Mouse (Mus musculus) E14TG2a.4 (cell line): ENCODE results near the gene Samd8.

Source experiments
- CTCF ChIP-seq: conservative IDR thresholded peaks from 2 replicates; pipeline ENCODE4 v1.5.1; 2014; ENCODE audit warnings: low read length
- NANOG ChIP-seq: IDR thresholded peaks from 2 replicates; pipeline ENCODE4 v1.6.1; 2014; ENCODE audit warnings: borderline replicate concordance, low read length, mixed read lengths
- POU5F1 ChIP-seq: IDR thresholded peaks from 2 replicates; pipeline ENCODE4 v1.6.1; 2014; ENCODE audit warnings: low read length, borderline replicate concordance

GRCm38 (mm10) chr14:21761560-21761959, 11.2 kb downstream of the Samd8 start:
- TF ChIP-seq CTCF (no peak), POU5F1 (no peak), NANOG (no peak)
